Mouse (Mus musculus) mouse embryonic stem cell (cell line): Measurements from ENCODE around the gene Gm960.

Experiments
- in situ Hi-C, 2 experiments: fragments of 300-500 bp; cut with MboI; formaldehyde crosslinking; loops; 1 replicate in 1 of 2; 3 replicates in 1 of 2; pipeline ENCODE4 v1.14.3; 2019 to 2020; ENCODE audit warnings: low sequenced_read_pairs in 2 of 2, low pct_unique_long_range_greater_than_20kb in 1 of 2, mixed read lengths in 1 of 2; ENCODE audit not compliant: unreplicated experiment in 1 of 2

The Gm960 gene

DNA sequence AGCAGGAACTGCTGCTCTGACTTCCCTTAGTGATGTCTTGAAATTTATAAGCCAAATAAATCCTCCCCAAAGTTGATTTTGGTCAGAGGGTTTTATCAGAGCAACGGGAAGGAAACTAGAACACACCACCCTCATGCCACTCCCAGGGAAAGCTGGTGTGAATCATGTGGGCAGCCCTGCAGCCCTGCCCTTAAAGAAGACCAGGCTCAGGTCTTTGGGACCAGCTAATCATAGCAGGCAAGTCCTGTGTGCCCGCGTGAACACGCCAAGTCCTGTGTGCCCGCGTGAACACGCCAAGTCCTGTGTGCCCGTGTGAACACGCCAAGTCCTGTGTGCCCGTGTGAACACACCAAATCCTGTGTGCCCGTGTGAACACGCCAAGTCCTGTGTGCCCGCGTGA lies 18.3 kb upstream of the Gm960 start:
- in situ Hi-C loops, result no loop called here

DNA sequence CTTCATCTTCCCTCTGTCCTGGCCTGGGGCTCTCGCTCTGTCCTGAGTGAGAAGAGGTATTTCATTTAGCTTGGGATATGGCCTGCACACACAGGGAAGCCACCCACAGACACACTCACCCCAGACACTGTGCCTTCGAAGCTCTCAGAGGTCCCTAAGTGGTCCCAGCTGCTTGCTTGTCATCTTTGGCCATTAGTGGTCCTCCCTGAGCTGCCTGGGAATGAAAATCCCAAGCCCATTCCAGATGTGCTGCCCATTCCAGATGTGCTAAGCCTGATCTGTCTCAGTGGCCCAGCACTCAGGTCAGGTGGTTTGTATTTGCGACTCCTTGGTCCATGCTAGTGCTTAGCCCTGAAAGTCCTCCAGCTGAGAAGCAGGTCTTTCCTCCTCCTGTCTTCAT lies 15.4 kb upstream of the Gm960 start:
- in situ Hi-C loops, result no loop called here

- in situ Hi-C loops, result no loop called here
Observed at GRCm38 (mm10) chr19:4712781-4713526, 14.5 kb upstream of the Gm960 start.

DNA sequence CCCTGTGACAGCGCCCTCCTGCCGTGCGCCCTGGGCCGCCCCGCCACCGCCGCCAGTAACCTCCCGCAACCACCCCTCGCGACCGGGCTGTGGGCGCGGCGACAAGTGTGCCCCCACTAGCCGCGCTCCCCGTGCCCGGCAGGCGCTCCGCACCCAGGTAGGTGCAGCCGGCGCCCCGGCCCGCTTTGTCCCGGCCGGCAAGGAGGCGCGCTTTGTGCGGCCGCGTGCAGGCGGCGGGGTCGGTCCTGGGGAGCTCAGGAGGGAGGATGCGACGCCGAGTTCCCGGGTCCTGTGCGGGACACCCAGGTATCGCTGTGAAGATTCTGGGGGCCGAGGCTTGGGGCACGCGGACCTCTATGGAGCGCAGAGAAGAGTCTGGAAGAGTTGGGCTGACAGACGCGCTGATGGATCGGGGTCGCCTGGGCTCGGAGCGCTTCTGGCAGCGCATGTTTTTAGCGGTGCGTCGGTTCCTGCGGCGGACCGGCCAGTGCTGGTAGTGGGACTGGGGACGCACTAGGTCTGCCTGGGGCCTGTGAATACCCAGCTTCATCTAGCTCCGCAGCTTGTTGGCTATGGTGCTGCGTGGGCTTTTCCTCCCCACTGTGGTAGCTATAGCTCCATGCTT lies 13.8 kb upstream of the Gm960 start:
- in situ Hi-C loops, result no loop called here

GRCm38 (mm10) chr19:4711601-4712155 lies 13.2 kb upstream of the Gm960 start:
- in situ Hi-C loops, result no loop called here

DNA sequence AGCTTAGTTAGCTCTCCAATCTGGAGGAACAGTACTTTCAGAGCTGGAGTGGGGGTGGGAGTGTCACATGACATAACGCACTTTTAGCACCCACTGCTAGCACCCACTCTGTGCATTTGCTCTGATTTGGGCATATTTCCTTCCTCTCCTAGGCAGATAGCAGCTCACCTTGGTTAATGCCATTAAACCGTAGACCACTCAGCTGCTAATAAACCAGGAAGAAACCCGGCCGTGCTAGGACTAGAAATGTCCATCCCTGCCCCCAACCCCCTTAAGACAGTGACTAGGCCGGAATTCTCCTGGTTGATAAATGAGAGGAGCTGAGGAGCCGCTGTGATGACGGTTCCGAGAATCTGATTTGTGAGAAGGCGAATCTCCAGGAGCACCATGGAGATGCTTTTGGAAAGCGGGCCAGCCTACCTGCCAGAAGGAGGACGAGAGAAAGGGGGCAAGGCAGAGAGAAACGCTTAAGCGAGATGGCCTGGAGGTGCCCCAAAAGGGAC lies 12.7 kb upstream of the Gm960 start, which contains the start of gene Sptbn2:
Sptbn2 (plus strand) TSS at position 70 of the 503 bp plus-strand sequence.
- in situ Hi-C loops, result no loop called here

GRCm38 (mm10) chr19:4708765-4709164 lies 10.3 kb upstream of the Gm960 start:
- in situ Hi-C loops, result no loop called here

DNA sequence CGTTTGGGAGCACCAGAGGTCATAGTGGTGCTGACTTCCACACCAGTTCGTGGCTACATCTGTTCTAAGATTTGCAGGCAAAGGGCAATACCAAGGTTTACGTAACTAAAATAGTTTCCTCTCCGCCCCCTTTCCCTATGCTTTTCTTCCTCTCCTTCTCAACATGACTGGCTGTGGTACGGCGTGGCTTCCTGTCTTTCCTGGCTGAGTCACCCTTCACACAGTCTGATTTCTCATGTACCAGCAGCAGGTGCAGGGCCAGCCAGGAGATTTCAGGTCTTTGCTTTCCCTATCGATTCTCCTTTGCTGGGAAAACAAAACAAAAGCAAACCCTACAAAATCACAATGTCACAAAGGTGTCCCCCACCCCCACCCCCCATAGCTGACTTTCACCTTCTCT lies 2.8 kb upstream of the Gm960 start:
- in situ Hi-C loops, result no loop called here

DNA sequence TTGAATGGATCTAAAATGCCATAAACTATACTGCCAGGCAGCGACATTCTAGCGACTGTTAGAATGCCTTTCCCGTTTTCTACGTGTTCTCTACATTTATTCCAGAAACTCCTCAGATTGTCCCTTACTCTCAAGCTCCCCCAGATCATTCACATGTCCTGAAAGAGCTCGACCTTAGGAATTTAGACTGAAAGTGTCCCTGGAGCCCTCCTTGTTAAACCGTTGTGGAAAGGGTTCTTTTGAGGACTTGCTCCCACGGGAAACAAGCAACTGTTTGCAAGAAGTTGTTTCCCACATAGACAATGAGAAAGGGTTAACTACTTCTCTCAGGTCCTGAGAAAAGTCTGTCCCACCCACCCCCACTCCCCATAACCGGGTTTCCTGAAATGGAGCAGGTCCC lies 2.2 kb upstream of the Gm960 start:
- in situ Hi-C loops, result no loop called here

GRCm38 (mm10) chr19:4699821-4700220 lies 1.4 kb upstream of the Gm960 start:
- in situ Hi-C loops, result no loop called here

GRCm38 (mm10) chr19:4698856-4699255 lies 388 bp upstream of the Gm960 start:
- in situ Hi-C loops, result no loop called here

DNA sequence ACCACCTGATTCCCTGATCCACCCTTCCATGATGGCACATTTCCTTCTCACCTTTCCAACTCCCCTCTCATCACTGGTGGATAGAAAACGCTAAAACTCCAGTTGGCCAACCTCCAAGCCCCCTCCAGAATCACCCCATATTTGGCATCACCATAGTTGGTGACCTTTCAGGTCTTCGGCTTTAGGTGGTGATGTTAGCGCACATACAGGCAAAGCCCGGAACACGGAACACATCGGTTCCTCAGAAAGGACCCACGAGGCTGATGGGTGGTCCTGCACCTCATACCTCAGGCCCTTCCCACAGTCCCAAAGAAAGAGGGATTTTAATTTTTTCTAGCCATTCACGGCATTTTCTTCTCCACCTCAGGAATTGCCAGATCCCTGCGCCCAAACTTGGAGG lies 747 bp downstream of the Gm960 start:
- in situ Hi-C loops, result no loop called here

GRCm38 (mm10) chr19:4697121-4697520 lies 1.3 kb downstream of the Gm960 start:
- in situ Hi-C loops, result no loop called here

- in situ Hi-C loops, result no loop called here
Observed at GRCm38 (mm10) chr19:4694346-4694745, 4.1 kb downstream of the Gm960 start.

DNA sequence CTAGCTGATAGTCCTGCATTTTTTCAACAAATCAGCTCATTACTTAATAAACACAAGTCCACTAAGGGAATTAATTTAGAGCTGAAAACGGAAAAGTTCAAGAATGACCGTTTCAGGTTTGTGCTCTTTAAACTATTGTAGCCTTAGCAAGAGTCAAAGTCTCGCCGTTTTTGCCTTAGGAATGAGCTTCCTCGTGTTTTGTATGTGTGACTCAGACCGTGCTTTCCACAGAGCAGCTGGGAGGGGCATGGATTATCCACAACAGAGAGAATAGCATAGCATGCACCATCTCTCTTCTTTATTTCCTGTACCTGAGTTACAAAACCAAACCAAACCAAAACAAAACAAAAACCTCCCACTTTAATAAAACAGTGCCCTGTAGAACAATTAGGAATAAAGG lies 26.1 kb downstream of the Gm960 start:
- in situ Hi-C loops, result no loop called here

GRCm38 (mm10) chr19:4670776-4671175 lies 27.7 kb downstream of the Gm960 start:
- in situ Hi-C loops, result no loop called here

GRCm38 (mm10) chr19:4666815-4667214 lies 31.7 kb downstream of the Gm960 start:
- in situ Hi-C loops, result no loop called here

DNA sequence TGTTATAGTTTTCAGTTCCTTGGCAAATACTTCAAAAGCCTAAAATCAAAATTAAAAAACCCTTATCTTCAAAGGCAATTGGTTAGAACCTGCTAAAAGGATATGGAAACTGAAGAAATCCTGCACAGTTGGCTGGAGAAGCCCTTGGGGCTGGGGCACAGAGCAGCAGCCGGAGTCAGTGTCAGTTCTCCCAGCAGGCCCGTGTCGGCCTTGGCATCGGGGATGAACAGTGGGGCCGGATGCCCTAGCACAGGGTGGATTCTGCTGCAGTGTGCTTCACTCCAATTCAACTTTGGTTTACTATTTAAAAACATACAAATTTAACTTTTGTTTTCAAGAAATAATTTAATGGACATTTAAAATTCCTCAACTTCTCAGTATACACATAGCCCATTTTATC lies 40.3 kb downstream of the Gm960 start:
- in situ Hi-C loops, result no loop called here

DNA sequence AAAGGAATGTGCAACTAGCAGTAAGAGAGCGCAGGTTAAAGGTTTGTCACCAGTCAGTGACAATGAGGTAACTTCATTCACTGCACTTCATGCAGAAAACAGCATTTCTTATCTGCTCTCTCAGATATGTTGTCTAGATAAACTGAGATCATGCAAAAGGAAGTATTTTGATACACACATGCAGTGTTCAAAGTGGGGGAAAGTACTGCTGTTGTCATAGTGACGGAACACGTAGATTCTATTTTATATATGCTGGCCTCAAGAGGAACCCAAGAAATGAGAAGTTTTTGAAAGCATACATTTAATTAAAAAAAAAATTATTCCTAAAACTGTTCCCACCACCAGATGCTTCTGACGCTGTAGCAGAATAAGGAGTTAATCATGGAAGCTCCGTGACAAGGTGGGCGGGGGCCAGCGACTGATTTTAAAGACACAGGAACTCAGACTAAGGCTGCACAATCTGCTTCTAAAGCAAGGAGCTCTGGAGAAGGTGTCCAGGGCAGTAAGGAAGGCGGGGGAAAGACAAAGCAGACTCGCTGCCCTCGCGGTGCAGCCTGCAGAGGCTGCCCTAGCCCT lies 51.5 kb downstream of the Gm960 start:
- in situ Hi-C loops, result loop anchor here (5.0 to 25.0 kb wide), 4 partner anchors 95 to 340 kb away; partner anchors contain the start of genes Ctsf (in 2 of the 2) and Npas4 (in 1 of the 2)
